Mouse (Mus musculus): Measurements from ENCODE around the gene Dpp8.
"Not testable (repeated sequence)": the region's sequence is repeated elsewhere in the genome, so short reads cannot be mapped to it uniquely, and the experiment has no call there.

Gene Dpp8

DNA sequence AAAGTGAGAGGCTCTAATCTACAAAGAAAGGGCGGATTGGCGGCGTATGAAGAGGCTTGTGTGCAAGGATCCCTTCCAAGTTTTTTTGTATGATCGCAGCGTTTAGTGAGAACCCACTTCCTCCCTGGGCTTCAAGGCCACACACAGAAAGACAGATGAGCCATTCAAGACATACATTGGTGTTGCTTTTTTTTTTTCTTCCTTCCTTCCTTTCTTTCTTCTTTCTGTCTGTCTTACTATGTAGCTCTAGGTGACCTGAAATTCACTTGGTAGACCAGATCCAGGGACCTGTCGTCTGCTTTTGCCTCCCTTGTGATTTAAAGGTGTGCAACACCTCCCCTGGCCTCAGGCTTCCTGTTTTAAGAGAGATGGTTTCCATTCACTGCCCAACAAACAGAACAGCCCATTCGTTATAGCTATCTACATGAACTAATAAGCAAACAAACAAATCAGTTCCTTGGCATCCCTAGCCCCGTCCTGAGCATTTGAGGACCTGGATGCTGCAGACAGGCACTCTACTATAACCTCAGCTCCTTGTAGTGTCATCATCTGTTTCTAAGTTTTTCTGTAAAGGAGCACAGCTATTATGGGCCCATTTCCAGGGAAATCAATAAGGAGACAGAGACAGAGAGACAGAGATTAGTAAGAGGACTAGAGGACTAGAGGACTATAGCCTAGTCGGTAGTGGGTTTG, 10.2 kb upstream of the Dpp8 start:
- DNase-seq (ENCODE audit: low spot score), result no peak

DNA sequence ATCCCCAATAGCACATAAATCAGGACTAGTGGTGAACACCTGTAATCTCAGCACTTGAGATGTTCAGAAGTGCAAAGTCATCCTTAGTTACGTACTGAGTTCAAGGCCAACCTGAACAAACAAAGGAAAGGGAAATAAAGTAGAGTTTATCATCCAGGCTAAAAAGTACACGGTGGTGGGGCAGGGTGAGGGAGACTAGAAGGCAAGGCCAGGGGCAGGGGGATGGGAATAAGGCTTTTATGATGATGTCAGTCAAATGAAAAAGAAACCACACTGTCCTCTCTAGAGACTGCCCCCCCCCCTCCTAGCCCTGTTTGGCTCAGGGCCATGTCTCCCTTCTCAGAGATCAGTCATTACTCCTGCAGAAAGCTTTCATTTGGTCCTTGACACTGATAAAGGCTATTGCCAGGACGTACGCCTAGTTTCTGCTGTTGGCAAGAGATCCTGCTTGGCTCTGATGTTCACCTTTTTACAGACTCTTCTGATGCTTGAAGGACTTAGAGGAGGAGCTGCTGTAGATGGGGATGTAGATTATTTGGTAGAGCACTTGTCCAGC, 9.6 kb upstream of the Dpp8 start:
- DNase-seq (ENCODE audit: low spot score), result no peak

DNA sequence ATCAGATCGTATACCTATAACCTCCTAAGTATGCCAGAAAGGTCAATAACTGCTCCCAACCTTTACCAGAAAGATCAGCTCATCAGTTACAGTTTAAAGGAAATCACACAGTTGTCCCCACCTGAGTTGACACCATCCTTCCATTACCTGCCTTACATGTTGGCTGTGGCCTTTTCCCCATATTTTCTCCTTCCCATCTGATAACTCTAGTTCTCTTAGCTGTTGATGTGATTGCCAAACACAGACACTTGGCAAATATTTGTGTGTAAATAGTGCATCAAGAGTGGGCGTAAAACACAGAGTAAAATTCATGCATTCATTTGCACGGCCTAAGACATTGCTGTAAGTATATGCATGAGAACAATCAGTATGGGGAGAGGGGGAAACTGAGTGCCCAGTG, 8.8 kb upstream of the Dpp8 start:
- DNase-seq (ENCODE audit: low spot score), result no peak

- peak; percentile 62 for DNase-seq (ENCODE audit: low spot score)
Measured at GRCm38 (mm10) chr9:65027241-65027640, 5.0 kb upstream of the Dpp8 start.

DNA sequence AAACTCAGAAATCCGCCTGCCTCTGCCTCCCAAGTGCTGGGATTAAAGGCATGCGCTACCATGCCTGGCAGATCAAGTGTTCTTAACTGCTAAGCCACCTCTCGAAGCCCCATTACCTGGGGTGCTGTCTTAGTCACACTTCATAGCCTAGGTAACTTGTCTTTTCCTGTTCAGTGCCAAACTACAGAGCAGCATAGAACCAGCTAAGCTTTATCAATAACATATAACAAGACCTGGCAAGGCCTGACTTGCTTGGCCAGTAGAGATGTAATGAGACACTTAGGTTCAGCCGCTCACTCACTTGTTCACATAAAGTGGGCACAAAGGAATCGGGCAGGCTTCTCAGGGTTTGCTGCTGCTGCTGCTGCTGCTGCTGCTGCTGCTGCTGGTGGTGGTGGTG, 3.9 kb upstream of the Dpp8 start:
- no peak for DNase-seq (ENCODE audit: low spot score)

DNA sequence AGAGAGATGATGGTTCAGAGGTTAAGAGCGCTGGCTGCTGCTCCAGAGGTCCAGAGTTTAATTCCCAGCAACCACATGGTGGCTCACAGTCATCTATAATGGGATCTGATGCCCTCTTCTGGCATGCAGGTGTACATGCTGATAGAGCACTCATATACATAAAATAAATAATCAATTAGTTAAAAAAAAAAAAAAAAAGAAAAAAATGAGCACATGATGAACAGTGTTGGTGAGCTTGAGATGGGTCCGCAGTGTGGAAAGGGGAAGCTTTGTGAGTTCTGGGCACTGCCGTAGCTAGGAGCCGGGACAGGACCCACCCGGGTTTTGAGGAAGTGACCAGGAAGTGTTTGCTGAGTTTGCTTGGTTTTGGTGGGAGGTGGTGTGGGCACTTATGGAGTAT, 859 bp upstream of the Dpp8 start:
- DNase-seq (ENCODE audit: low spot score), result not testable (repeated sequence)

GRCm38 (mm10) chr9:65031894-65032268, 333 bp upstream of the Dpp8 start:
- DNase-seq (ENCODE audit: low spot score), result no peak

GRCm38 (mm10) chr9:65036456-65036855, 4.2 kb downstream of the Dpp8 start:
- DNase-seq (ENCODE audit: low spot score), result no peak

- no peak for DNase-seq (ENCODE audit: low spot score)
Measured at GRCm38 (mm10) chr9:65036861-65037260, 4.6 kb downstream of the Dpp8 start.

- DNase-seq (ENCODE audit: low spot score), result peak; percentile 19
Measured at GRCm38 (mm10) chr9:65041430-65041829, 9.2 kb downstream of the Dpp8 start.

DNA sequence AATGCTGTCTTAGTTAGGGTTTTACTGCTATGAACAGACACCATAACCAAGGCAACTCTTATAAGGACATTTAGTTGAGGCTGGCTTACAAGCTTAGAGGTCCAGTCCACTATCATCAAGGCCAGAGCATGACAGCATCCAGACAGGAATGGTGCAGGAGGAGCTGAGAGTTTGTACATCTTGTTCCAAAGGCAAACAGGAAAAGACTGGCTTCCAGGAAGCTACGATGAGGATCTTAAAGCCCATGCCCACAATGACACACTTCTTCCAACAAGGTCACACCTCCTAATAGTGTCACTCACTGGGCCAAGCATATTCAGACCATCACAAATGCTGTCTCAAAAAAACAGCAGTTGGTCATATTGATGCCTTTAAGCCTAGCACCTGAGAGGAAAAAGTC, 14.8 kb downstream of the Dpp8 start:
- no peak for DNase-seq (ENCODE audit: low spot score)

- DNase-seq (ENCODE audit: low spot score), result no peak
Measured at GRCm38 (mm10) chr9:65049422-65049821, 17.2 kb downstream of the Dpp8 start.

DNA sequence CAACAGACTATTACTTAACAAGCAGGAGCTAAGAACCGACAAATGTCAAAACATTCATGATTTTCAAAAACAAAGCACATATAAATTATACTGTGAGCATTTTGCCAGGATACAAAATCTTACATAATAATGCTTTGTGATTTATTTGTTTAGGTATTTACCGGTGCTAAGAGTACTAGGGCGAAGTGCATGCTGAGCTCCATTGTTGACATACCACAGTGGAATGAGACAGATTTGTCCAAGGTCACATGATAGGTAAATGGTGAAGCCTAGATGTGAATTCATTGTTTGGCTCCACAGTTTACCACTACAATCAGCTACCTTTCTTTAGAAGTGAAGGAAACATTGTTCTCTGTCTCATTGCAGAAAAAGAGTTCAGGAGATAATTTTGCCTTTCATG, 18.8 kb downstream of the Dpp8 start:
- no peak for DNase-seq (ENCODE audit: low spot score)

- no peak for DNase-seq (ENCODE audit: low spot score)
Measured at GRCm38 (mm10) chr9:65064251-65064650, 32.0 kb downstream of the Dpp8 start.

DNA sequence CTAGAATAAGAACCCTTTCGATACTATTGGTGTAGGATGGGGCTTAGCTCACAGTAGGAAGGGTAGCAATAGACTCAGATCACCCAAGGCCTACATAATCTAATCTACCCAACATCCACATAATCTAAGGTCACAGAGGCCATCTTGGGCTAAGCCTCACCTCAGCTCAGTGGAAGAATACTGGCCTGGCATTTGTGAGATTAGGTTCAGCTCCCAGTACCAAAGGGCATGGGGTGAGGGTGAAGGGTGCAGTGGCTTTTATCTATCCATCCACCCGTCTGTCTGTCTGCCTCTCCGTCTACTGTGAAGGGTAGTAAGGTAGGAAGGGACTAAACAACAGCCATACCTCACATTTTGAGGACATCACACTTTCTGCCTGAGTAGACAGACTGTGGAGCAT, 38.4 kb downstream of the Dpp8 start:
- no peak for DNase-seq (ENCODE audit: low spot score)

GRCm38 (mm10) chr9:65073555-65073954, 41.3 kb downstream of the Dpp8 start:
- DNase-seq (ENCODE audit: low spot score), result peak; percentile 30

DNA sequence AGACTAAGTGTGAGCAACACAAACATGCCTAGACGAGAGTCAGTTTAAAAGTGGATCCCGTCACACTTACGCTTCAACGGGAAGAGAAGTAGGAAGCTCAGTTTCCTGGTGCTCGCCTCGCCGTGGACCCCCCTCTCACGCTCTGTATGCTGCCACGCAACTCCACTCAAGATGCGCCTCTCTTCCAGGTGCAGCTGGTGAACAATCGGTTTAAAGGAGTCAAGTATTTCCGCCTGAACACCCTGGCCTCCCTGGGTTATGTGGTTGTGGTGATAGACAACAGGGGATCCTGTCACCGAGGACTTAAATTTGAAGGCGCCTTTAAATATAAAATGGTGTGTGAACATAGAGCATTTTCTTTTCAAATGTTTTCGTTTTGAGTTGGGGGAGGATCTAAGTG, 42.0 kb downstream of the Dpp8 start:
- no peak for DNase-seq (ENCODE audit: low spot score)

- DNase-seq (ENCODE audit: low spot score), result no peak
Measured at GRCm38 (mm10) chr9:65074855-65075493, 42.8 kb downstream of the Dpp8 start.

DNA sequence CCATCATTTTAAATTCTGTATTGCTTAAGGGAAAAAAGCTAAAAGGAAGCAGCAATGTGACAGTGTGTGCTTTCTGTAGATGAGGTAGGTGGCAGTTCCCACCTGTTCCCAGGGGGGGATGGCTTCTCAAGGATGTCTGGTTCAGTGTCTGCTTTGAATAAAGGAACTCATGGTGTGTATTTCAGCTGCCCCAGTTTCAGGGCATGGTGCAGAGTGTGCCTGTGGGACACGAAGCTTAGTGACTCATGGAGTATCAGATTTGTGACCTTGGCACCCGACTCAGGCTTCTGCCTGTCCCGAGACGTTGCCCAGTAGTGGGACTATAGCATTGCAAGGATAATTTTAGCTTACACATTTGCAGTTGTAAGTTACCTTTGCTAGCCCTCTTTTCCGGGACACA, 45.3 kb downstream of the Dpp8 start:
- no peak for DNase-seq (ENCODE audit: low spot score)

DNA sequence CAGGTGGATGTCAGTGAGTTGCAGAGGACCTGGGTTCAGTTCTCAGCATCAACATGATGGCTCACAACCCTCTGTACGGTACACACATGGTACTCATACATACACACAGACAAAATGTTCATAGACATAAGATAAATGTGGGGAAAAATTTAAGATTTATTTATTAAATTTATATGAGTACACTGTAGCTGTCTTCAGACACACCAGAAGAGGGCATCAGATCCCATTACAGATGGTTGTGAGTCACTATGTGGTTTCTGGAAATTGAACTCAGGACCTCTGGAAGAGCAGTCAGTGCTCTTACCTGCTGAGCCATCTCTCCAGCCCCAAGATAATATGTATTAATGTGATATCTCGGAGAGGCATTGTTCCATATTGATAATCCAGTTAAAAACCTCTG, 47.9 kb downstream of the Dpp8 start:
- DNase-seq (ENCODE audit: low spot score), result not testable (repeated sequence)

GRCm38 (mm10) chr9:65083075-65083765, 51.0 kb downstream of the Dpp8 start:
- no peak for DNase-seq (ENCODE audit: low spot score)

DNA sequence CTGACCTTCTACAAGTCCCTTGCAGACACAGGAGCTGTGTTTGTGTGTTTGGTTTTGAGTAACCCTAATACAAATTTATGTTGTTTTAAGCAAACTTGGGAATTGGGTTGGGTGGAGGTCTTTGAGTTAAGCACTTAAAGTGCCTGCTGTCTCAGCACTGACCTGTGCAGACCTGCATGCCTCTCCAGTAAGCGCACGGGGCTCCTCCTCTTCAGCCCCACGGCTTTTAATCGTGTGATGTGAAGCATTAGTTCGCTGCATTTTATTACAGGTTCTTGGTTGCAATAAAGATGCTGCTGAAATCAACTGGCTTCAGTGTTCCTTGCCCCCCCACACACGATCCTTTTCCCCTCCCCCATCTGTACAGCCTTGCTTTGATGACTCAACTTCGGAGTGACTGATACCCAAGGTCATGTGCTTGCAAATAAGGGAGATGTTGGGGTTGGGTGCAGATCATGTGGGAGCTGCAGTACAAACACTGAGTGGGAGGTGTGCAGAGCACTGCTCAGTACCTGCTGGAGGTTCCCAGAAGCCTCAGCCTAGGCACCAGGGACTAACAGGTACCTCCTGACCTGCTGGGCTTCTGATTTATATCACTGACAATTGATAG, 52.1 kb downstream of the Dpp8 start:
- DNase-seq (ENCODE audit: low spot score), result no peak

DNA sequence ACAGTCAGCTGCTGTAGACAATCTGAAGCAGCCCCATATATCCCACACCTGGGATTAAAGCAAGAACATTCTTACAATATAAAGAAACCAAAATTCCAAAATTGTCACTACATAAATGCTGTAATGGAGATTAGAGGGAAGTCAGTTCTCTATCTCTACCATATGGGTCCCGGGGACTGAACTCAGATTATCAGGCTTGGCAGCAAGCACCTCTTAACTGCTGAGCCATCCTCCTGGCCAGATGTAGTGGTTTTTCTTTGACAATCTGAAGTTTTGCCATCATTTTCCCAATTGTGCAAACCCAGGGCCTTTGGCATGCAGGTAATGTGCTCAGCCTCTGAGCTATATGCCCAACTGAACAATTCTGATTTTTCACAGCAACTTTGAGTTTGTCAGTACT, 53.1 kb downstream of the Dpp8 start:
- DNase-seq (ENCODE audit: low spot score), result no peak
